Mouse (Mus musculus) hindbrain, embryonic 12.5 days (tissue): Measurements from ENCODE around the gene Naa60. TPM values are rescaled to one million over a fixed set of nuclear protein-coding genes. Genes with fewer than 3 reads are reported as not detected.
"Not testable (repeated sequence)": the region's sequence is repeated elsewhere in the genome, so short reads cannot be mapped to it uniquely, and the experiment has no call there.

Experiments
- ATAC-seq: fragments of 200-750 bp; cut with Nextera tagmentation; 2 replicates; pipeline ENCODE4 v1.8.0; 2017; ENCODE audit warnings: moderate TSS enrichment; ENCODE audit not compliant: low FRiP score
- H3K27ac ChIP-seq: fragments of 300-500 bp; sonication (generic); 2 replicates; pipeline ENCODE4 v1.5.1; 2016; ENCODE audit warnings: mild to moderate bottlenecking
- H3K27me3 ChIP-seq: fragments of 300-500 bp; sonication (generic); 2 replicates; pipeline ENCODE4 v1.6.1; 2016; ENCODE audit warnings: mild to moderate bottlenecking
- H3K36me3 ChIP-seq: fragments of 300-500 bp; sonication (generic); 2 replicates; pipeline ENCODE4 v1.6.1; 2016; ENCODE audit warnings: mild to moderate bottlenecking
- H3K4me1 ChIP-seq: fragments of 300-500 bp; sonication (generic); 2 replicates; pipeline ENCODE4 v1.6.1; 2016
- H3K4me2 ChIP-seq: fragments of 300-500 bp; sonication (generic); replicated peaks from 2 replicates; pipeline ENCODE4 v1.6.1; 2016; ENCODE audit warnings: mild to moderate bottlenecking
- H3K4me3 ChIP-seq: fragments of 300-500 bp; sonication (generic); 2 replicates; pipeline ENCODE4 v1.5.1; 2016; ENCODE audit warnings: mild to moderate bottlenecking
- H3K9ac ChIP-seq: fragments of 300-500 bp; sonication (generic); 2 replicates; pipeline ENCODE4 v1.6.1; 2016; ENCODE audit warnings: mild to moderate bottlenecking, moderate library complexity
- H3K9me3 ChIP-seq: fragments of 300-500 bp; sonication (generic); replicated peaks from 2 replicates; pipeline ENCODE4 v1.6.1; 2016; ENCODE audit warnings: mild to moderate bottlenecking
- WGBS: fragments of 180-500 bp; shearing (Covaris S2); methylation state at CpG from one replicate; pipeline ENCODE4 v1.1.7; 2016; 5-methylcytosine and 5-hydroxymethylcytosine counted together
- polyA plus RNA-seq: library from polyadenylated mRNA; unstranded; fragments of >200 nt; fragmentation: Nextera tagmentation; extraction: Ambion mirVana; gene quantifications from 2 replicates; pipeline ENCODE4 v1.2.1, GENCODE M21; 2016

The Naa60 gene
- polyA plus RNA-seq, 1 experiment from 2014 or later, result 65.7 TPM

DNA sequence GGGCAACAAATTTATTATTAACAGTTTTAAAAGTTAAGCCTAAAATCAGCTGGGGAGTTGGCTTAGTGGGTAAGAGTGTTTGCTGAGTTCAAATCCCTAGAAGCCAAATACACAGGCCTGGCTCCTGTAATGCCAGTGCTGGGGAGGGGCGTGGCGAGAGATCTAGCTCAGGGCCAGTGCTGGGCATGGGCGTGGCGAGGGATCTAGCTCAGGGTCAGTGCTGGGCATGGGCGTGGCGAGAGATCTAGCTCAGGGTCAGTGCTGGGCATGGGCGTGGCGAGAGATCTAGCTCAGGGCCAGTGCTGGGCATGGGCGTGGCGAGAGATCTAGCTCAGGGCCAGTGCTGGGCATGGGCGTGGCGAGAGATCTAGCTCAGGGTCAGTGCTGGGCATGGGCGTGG lies 20.9 kb upstream of the Naa60 start:
- not testable (repeated sequence) for H3K9ac ChIP-seq, H3K27me3 ChIP-seq, H3K4me1 ChIP-seq, H3K27ac ChIP-seq, ATAC-seq, H3K4me2 ChIP-seq, H3K4me3 ChIP-seq, H3K9me3 ChIP-seq, H3K36me3 ChIP-seq
- 88% methylated on average over 12 of the region's 13 CpGs for WGBS

GRCm38 (mm10) chr16:3852586-3852985 lies 19.6 kb upstream of the Naa60 start:
- Histone ChIP-seq H3K9me3 (no peaks in the 10 kb centered on the region), H3K36me3 (no peaks in the 10 kb centered on the region), H3K27ac (no peak overlapping the region), H3K27me3 (no peaks in the 10 kb centered on the region), H3K4me3 (no peak overlapping the region), H3K4me1 (peaks cover 3% of the 10 kb centered on the region; the same call in 1 of the 2 replicates), H3K9ac (no peak overlapping the region), H3K4me2 (no peak overlapping the region)
- no peak for ATAC-seq
- 34% methylated on average over 12 of the region's 12 CpGs for WGBS

- Histone ChIP-seq H3K27me3 (no peaks in the 10 kb centered on the region), H3K9ac (no peak overlapping the region), H3K9me3 (no peaks in the 10 kb centered on the region), H3K4me3 (no peak overlapping the region), H3K27ac (no peak overlapping the region), H3K4me2 (no peak overlapping the region), H3K36me3 (no peaks in the 10 kb centered on the region), H3K4me1 (no peaks in the 10 kb centered on the region)
- 51% methylated on average over 11 of the region's 11 CpGs for WGBS
- no peak for ATAC-seq
Measured at GRCm38 (mm10) chr16:3854437-3855182, 17.6 kb upstream of the Naa60 start.

GRCm38 (mm10) chr16:3855776-3856175 lies 16.4 kb upstream of the Naa60 start:
- Histone ChIP-seq H3K4me2 (no peak overlapping the region), H3K4me3 (no peak overlapping the region), H3K36me3 (peaks cover 5% of the 10 kb centered on the region), H3K9me3 (no peaks in the 10 kb centered on the region), H3K9ac (no peak overlapping the region), H3K27me3 (no peaks in the 10 kb centered on the region), H3K4me1 (no peaks in the 10 kb centered on the region), H3K27ac (no peak overlapping the region)
- 89% methylated on average over 1 of the region's 1 CpGs for WGBS
- ATAC-seq, result no peak

DNA sequence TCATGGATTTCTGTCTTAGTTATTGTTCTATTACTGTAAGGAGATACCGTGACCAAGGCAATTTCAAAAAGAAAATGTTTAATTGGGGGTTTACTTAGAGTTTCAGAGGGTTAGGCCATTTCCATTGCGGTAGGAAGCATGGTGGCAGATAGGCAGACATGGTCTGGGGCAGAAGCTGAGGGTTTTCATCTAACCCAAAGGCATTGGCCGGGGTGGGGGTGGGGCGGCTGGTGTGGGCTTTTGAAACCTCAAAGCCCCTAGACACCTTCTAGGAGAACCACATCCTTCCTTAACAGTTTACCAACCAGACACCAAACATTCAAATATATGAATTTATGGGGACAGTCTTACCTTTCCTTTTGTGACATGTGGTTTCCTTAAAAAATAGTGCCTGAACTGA lies 12.9 kb upstream of the Naa60 start:
- Histone ChIP-seq H3K27ac (no peak overlapping the region), H3K9me3 (no peaks in the 10 kb centered on the region), H3K27me3 (no peaks in the 10 kb centered on the region), H3K4me1 (no peaks in the 10 kb centered on the region), H3K4me2 (no peak overlapping the region), H3K36me3 (peaks cover 28% of the 10 kb centered on the region), H3K4me3 (no peak overlapping the region), H3K9ac (no peak overlapping the region)
- 90% methylated on average over 4 of the region's 4 CpGs for WGBS
- no peak for ATAC-seq

GRCm38 (mm10) chr16:3871815-3872214 lies 360 bp upstream of the Naa60 start:
- Histone ChIP-seq H3K9ac (peak overlapping the region; percentile 55), H3K36me3 (peaks cover 3% of the 10 kb centered on the region; the same call in 1 of the 2 replicates), H3K4me1 (peaks cover 16% of the 10 kb centered on the region), H3K4me2 (peak overlapping the region; percentile 88), H3K9me3 (no peaks in the 10 kb centered on the region), H3K27me3 (no peaks in the 10 kb centered on the region), H3K27ac (no peak overlapping the region), H3K4me3 (peak overlapping the region; percentile 54)
- ATAC-seq, result no peak; the same call in 1 of the 2 replicates
- 2% methylated on average over 16 of the region's 16 CpGs for WGBS

GRCm38 (mm10) chr16:3876346-3876745 lies 4.2 kb downstream of the Naa60 start:
- Histone ChIP-seq H3K4me1 (peaks cover 13% of the 10 kb centered on the region), H3K27ac (no peak overlapping the region), H3K9ac (no peak overlapping the region), H3K36me3 (peaks cover 7% of the 10 kb centered on the region), H3K4me3 (no peak overlapping the region), H3K27me3 (no peaks in the 10 kb centered on the region), H3K9me3 (no peaks in the 10 kb centered on the region), H3K4me2 (no peak overlapping the region)
- ATAC-seq, result no peak
- 97% methylated on average over 4 of the region's 4 CpGs for WGBS

DNA sequence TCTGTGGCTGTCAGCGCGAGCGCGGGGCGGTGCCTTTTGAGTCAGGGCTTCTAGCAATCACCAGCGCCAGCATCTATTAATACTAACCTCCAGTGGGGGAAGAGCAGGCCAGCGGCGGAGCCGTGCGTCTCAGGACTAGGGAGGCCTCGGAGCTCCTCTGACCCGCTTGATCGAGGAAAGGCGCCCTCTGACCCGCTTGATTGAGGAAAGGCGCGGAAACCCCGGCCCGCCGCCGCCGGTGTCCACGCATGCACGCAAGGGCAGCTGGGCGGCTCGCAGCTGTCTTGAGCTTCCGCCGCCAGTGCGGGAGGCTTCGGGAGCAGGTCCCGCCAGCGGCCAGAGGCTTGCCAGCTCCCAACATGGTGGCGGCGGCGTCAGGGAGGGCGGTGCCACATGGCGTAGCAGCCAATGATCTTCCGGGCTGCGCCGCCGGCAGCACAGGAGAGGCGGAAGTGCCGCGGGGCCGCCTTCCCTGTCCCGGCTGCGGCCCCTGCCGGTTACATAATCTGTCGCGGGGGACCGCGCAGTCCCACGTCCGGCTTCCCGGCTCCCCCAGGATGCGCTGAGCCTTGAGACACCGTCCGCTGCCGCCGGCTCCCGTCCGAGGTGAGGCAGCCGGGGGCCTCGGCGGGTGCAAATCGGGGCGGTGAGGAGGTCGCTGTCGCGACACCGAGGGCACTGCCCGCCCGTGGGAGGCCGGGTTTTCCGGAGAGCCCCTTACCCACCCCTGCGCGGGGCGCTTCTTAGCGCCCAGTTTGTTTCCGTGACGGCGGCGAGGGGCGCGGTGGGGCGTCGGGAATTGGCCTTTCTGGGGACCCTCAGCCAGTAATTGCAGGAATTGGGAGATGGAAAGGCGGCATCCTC lies 12.3 kb downstream of the Naa60 start, which contains the start of the genes Zfp597 and Gm20695:
Gene Zfp597, minus strand, starts transcription at position 361 of the 864 bp plus-strand sequence.
Gene Gm20695, plus strand, starts transcription at position 448 of the 864 bp plus-strand sequence.
- Histone ChIP-seq H3K27me3 (no peaks in the 10 kb centered on the region), H3K4me2 (peak within 1 kb of the TSS; percentile 66), H3K4me3 (peak within 1 kb of the TSS; percentile 95), H3K36me3 (peaks cover 6% of the 10 kb centered on the region), H3K4me1 (peaks cover 15% of the 10 kb centered on the region), H3K9me3 (no peaks in the 10 kb centered on the region), H3K27ac (peak within 1 kb of the TSS; percentile 93), H3K9ac (peak within 1 kb of the TSS; percentile 90)
- under 1% methylated on average over 81 of the region's 88 CpGs for WGBS
- ATAC-seq, result peak; percentile 99

- Histone ChIP-seq H3K36me3 (peaks cover 4% of the 10 kb centered on the region; the same call in 1 of the 2 replicates), H3K4me2 (peak overlapping the region; percentile 66), H3K27ac (peak overlapping the region; percentile 93), H3K9ac (peak overlapping the region; percentile 90), H3K4me3 (peak overlapping the region; percentile 95), H3K9me3 (no peaks in the 10 kb centered on the region), H3K4me1 (peaks cover 15% of the 10 kb centered on the region), H3K27me3 (no peaks in the 10 kb centered on the region)
- WGBS, result 4% methylated on average over 10 of the region's 10 CpGs
- peak; percentile 41 for ATAC-seq
Measured at GRCm38 (mm10) chr16:3885065-3885670, 13.0 kb downstream of the Naa60 start.

- peaks cover 6% of the 10 kb centered on the region for H3K36me3 ChIP-seq
- H3K4me1 ChIP-seq, result no peaks in the 10 kb centered on the region
- WGBS, result 96% methylated on average over 14 of the region's 14 CpGs
- no peak for ATAC-seq
- H3K4me3 ChIP-seq, result no peak overlapping the region
- H3K27me3 ChIP-seq, result no peaks in the 10 kb centered on the region
- H3K27ac ChIP-seq, result no peak overlapping the region
- no peak overlapping the region for H3K4me2 ChIP-seq
- no peak overlapping the region for H3K9ac ChIP-seq
- H3K9me3 ChIP-seq, result no peaks in the 10 kb centered on the region
Measured at GRCm38 (mm10) chr16:3891621-3892295, 19.6 kb downstream of the Naa60 start.

DNA sequence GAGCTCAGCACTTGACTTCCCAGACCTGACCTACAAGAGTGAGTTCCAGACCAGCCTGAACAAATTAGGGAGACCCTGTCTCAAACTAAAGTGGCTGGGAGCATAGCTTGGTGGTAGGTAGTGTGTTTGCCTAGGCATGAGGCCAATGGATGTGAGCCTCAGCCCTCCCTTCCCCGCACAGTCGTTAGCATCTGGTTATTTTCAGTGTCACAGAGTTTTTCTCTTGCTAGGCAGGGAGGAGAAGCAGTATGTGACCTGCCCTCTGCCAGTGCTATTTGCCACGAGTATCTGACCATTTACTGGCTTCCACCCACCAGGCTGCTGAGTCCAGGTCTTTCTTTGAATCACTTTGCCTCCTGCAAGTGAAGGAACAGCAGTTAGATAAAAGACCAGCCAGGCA lies 21.6 kb downstream of the Naa60 start:
- H3K4me2 ChIP-seq, result no peak overlapping the region
- no peaks in the 10 kb centered on the region for H3K9me3 ChIP-seq
- H3K9ac ChIP-seq, result no peak overlapping the region
- ATAC-seq, result no peak
- peaks cover 22% of the 10 kb centered on the region for H3K36me3 ChIP-seq
- no peak overlapping the region for H3K4me3 ChIP-seq
- H3K27me3 ChIP-seq, result no peaks in the 10 kb centered on the region
- no peaks in the 10 kb centered on the region for H3K4me1 ChIP-seq
- WGBS, result 78% methylated on average over 3 of the region's 3 CpGs
- no peak overlapping the region for H3K27ac ChIP-seq
